Mouse (Mus musculus): ENCODE measurements around the gene Lyzl6. TPM values are rescaled to one million over a fixed set of nuclear protein-coding genes. Genes with fewer than 3 reads are reported as not detected.

Gene Lyzl6
- polyA plus RNA-seq, 1 experiment from 2014 or later = not detected

- 6% methylated on average over 3 of the region's 3 CpGs for WGBS
- Histone ChIP-seq H3K9me3 (no peaks in the 10 kb centered on the region), H3K4me1 (no peaks in the 10 kb centered on the region), H3K27ac (no peak overlapping the region), H3K36me3 (no peaks in the 10 kb centered on the region), H3K27me3 (ENCODE audit: insufficient read depth, poor library complexity, severe bottlenecking) (peaks cover 44% of the 10 kb centered on the region), H3K4me3 (no peak overlapping the region)
- peak; percentile 84 for DNase-seq (ENCODE audit: low spot score)
These were observed 17.8 kb upstream of the Lyzl6 start for GRCm38 (mm10) chr11:103656520-103656919.

- H3K27me3 ChIP-seq (ENCODE audit: insufficient read depth, poor library complexity, severe bottlenecking) = peaks cover 75% of the 10 kb centered on the region
- no peak overlapping the region for H3K27ac ChIP-seq
- no peaks in the 10 kb centered on the region for H3K36me3 ChIP-seq
- no peak overlapping the region for H3K4me3 ChIP-seq
- no peaks in the 10 kb centered on the region for H3K9me3 ChIP-seq
- WGBS = 62% methylated on average over 10 of the region's 10 CpGs
- peaks cover 16% of the 10 kb centered on the region for H3K4me1 ChIP-seq
- no peak for DNase-seq (ENCODE audit: low spot score)
These were observed 14.8 kb upstream of the Lyzl6 start for GRCm38 (mm10) chr11:103653359-103653965.

GRCm38 (mm10) chr11:103651426-103651825 lies 12.7 kb upstream of the Lyzl6 start:
- Histone ChIP-seq H3K9me3 (no peaks in the 10 kb centered on the region), H3K4me3 (no peak overlapping the region)
- WGBS = 75% methylated on average over 6 of the region's 6 CpGs

GRCm38 (mm10) chr11:103649983-103650493 lies 11.3 kb upstream of the Lyzl6 start:
- no peak for DNase-seq (ENCODE audit: low spot score)
- 2% methylated on average over 37 of the region's 37 CpGs for WGBS
- peaks cover 26% of the 10 kb centered on the region for H3K4me1 ChIP-seq
- no peaks in the 10 kb centered on the region for H3K36me3 ChIP-seq
- H3K9me3 ChIP-seq = no peaks in the 10 kb centered on the region
- H3K27me3 ChIP-seq (ENCODE audit: insufficient read depth, poor library complexity, severe bottlenecking) = peaks cover 88% of the 10 kb centered on the region
- no peak overlapping the region for H3K27ac ChIP-seq
- H3K4me3 ChIP-seq = peak overlapping the region; percentile 56

More at GRCm38 (mm10) chr11:103651426-103651825, 12.7 kb upstream of the Lyzl6 start:
- Histone ChIP-seq H3K27ac (no peak overlapping the region), H3K27me3 (ENCODE audit: insufficient read depth, poor library complexity, severe bottlenecking) (peaks cover 95% of the 10 kb centered on the region), H3K4me1 (peaks cover 20% of the 10 kb centered on the region), H3K36me3 (no peaks in the 10 kb centered on the region)
- no peak for DNase-seq (ENCODE audit: low spot score)

- DNase-seq (ENCODE audit: low spot score) = peak; percentile 47
- Histone ChIP-seq H3K27ac (no peak within 1 kb of the TSS), H3K9me3 (no peaks in the 10 kb centered on the region), H3K36me3 (no peaks in the 10 kb centered on the region), H3K27me3 (ENCODE audit: insufficient read depth, poor library complexity, severe bottlenecking) (peaks cover 82% of the 10 kb centered on the region), H3K4me1 (peaks cover 26% of the 10 kb centered on the region), H3K4me3 (peak within 1 kb of the TSS; percentile 56)
- WGBS = under 1% methylated on average over 70 of the region's 71 CpGs
These were observed 10.8 kb upstream of the Lyzl6 start, which contains the start of gene Rprml for GRCm38 (mm10) chr11:103649301-103649982. TSS of gene Rprml (plus strand) at chr11:103649570.

- Histone ChIP-seq H3K27me3 (ENCODE audit: insufficient read depth, poor library complexity, severe bottlenecking) (peaks cover 75% of the 10 kb centered on the region), H3K4me3 (no peak overlapping the region), H3K9me3 (no peaks in the 10 kb centered on the region), H3K4me1 (peaks cover 26% of the 10 kb centered on the region), H3K27ac (no peak overlapping the region), H3K36me3 (no peaks in the 10 kb centered on the region)
- DNase-seq (ENCODE audit: low spot score) = peak; percentile 39
- 31% methylated on average over 7 of the region's 7 CpGs for WGBS
These were observed 10.0 kb upstream of the Lyzl6 start for GRCm38 (mm10) chr11:103648656-103649055.

- Histone ChIP-seq H3K27ac (no peak overlapping the region), H3K4me3 (no peak overlapping the region), H3K9me3 (no peaks in the 10 kb centered on the region), H3K36me3 (no peaks in the 10 kb centered on the region), H3K4me1 (peaks cover 26% of the 10 kb centered on the region), H3K27me3 (ENCODE audit: insufficient read depth, poor library complexity, severe bottlenecking) (peaks cover 75% of the 10 kb centered on the region)
- peak; percentile 68 for DNase-seq (ENCODE audit: low spot score)
- WGBS = 9% methylated on average over 11 of the region's 11 CpGs
These were observed 9.4 kb upstream of the Lyzl6 start for GRCm38 (mm10) chr11:103647921-103648620.

- no peaks in the 10 kb centered on the region for H3K36me3 ChIP-seq
- peaks cover 67% of the 10 kb centered on the region for H3K27me3 ChIP-seq (ENCODE audit: insufficient read depth, poor library complexity, severe bottlenecking)
- H3K4me3 ChIP-seq = no peak overlapping the region
- H3K27ac ChIP-seq = no peak overlapping the region
- no peak for DNase-seq (ENCODE audit: low spot score)
- WGBS = 83% methylated on average over 6 of the region's 6 CpGs
- H3K9me3 ChIP-seq = no peaks in the 10 kb centered on the region
- H3K4me1 ChIP-seq = peaks cover 26% of the 10 kb centered on the region
These were observed 7.6 kb upstream of the Lyzl6 start for GRCm38 (mm10) chr11:103646301-103646700.

- no peak overlapping the region for H3K4me3 ChIP-seq
- H3K36me3 ChIP-seq = no peaks in the 10 kb centered on the region
- peaks cover 26% of the 10 kb centered on the region for H3K4me1 ChIP-seq
- peaks cover 67% of the 10 kb centered on the region for H3K27me3 ChIP-seq (ENCODE audit: insufficient read depth, poor library complexity, severe bottlenecking)
- 67% methylated on average over 8 of the region's 8 CpGs for WGBS
- DNase-seq (ENCODE audit: low spot score) = peak; percentile 58
- H3K9me3 ChIP-seq = no peaks in the 10 kb centered on the region
- H3K27ac ChIP-seq = no peak overlapping the region
These were observed 7.0 kb upstream of the Lyzl6 start for GRCm38 (mm10) chr11:103645731-103646130.

GRCm38 (mm10) chr11:103643211-103643610 lies 4.5 kb upstream of the Lyzl6 start:
- peaks cover 61% of the 10 kb centered on the region for H3K27me3 ChIP-seq (ENCODE audit: insufficient read depth, poor library complexity, severe bottlenecking)
- H3K36me3 ChIP-seq = no peaks in the 10 kb centered on the region
- no peak overlapping the region for H3K4me3 ChIP-seq
- no peak overlapping the region for H3K27ac ChIP-seq
- no peak for DNase-seq (ENCODE audit: low spot score)
- peaks cover 8% of the 10 kb centered on the region; the same call in 1 of the 2 replicates for H3K4me1 ChIP-seq
- no peaks in the 10 kb centered on the region for H3K9me3 ChIP-seq
- 68% methylated on average over 9 of the region's 9 CpGs for WGBS

GRCm38 (mm10) chr11:103639407-103639946 lies 787 bp upstream of the Lyzl6 start:
- Histone ChIP-seq H3K27ac (no peak overlapping the region), H3K4me3 (no peak overlapping the region), H3K36me3 (no peaks in the 10 kb centered on the region), H3K27me3 (ENCODE audit: insufficient read depth, poor library complexity, severe bottlenecking) (peaks cover 50% of the 10 kb centered on the region), H3K9me3 (no peaks in the 10 kb centered on the region), H3K4me1 (no peaks in the 10 kb centered on the region)
- no peak for DNase-seq (ENCODE audit: low spot score)
- 3% methylated on average over 10 of the region's 10 CpGs for WGBS

GRCm38 (mm10) chr11:103636261-103636660 lies 2.4 kb downstream of the Lyzl6 start:
- DNase-seq (ENCODE audit: low spot score) = no peak
- WGBS = 74% methylated on average over 6 of the region's 6 CpGs

More at GRCm38 (mm10) chr11:103636261-103636660, 2.4 kb downstream of the Lyzl6 start:
- peaks cover 35% of the 10 kb centered on the region for H3K27me3 ChIP-seq (ENCODE audit: insufficient read depth, poor library complexity, severe bottlenecking)
- H3K27ac ChIP-seq = no peak overlapping the region
- H3K4me1 ChIP-seq = no peaks in the 10 kb centered on the region
- H3K4me3 ChIP-seq = no peak overlapping the region
- no peaks in the 10 kb centered on the region for H3K9me3 ChIP-seq
- no peaks in the 10 kb centered on the region for H3K36me3 ChIP-seq

All from heart, embryonic 10.5 days (tissue).